ENCODE assay signal across 16 mouse cellular contexts in the genomic region with DNA sequence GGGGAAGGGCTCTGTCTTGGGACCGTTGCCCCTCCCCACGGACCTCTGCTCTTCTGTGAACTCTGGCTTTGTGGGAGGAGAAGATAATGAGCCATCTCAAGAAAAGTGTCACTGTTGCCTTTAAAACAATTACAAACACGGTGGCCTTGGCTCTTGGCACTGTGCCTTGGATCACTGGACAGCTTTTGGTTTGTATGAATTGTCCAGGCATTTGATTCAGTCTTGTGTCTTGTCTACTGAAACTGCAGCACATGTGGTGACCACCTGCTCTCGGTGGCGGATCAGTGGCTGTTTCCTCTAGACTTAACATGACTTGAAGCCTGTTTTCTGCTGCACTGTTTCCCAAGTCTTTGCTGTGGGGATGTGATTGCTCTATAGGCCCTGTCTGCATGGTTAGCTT. TPM values are rescaled to one million over a fixed set of nuclear protein-coding genes. Genes with fewer than 3 reads are reported as not detected.
DNase-seq lines count a peak whose midpoint lies in the region; ATAC-seq and TF ChIP-seq lines count a peak whose summit lies in the region.
"Had no signal": no experiment of that assay in that cellular context is flagged by ENCODE, and none has a peak within 500 bp of the region (broad histone marks: within the 10 kb centered on the region; RNA-seq: fewer than 3 reads in every experiment).

No protein-coding gene starts in this region.

- H3K9ac ChIP-seq in lung, embryonic 14.5 days = no peak overlapping the region
- H3K9ac ChIP-seq in embryonic facial prominence, embryonic 15.5 days = no peak overlapping the region
- no peak overlapping the region for H3K9ac ChIP-seq in intestine, embryonic 15.5 days
- no peak overlapping the region for H3K9ac ChIP-seq in forebrain, embryonic 12.5 days
- H3K9ac ChIP-seq: heart, embryonic 15.5 days; limb, embryonic 12.5 days; lung, embryonic 15.5 days had no signal

- no peaks in the 10 kb centered on the region for H3K4me1 ChIP-seq in lung, embryonic 14.5 days (ENCODE audit: insufficient read depth)
- H3K4me1 ChIP-seq in embryonic facial prominence, embryonic 15.5 days = 0 out of 2 replicates have a peak, but pooled peaks cover 8% of the 10 kb centered on the region
- H3K4me1 ChIP-seq in intestine, embryonic 15.5 days (replicated peaks) = no peaks in the 10 kb centered on the region
- H3K4me1 ChIP-seq in forebrain, embryonic 12.5 days = peaks cover 4% of the 10 kb centered on the region
- H3K4me1 ChIP-seq: megakaryocyte, embryonic 14.5 days had no signal

- H3K4me2 ChIP-seq in lung, embryonic 14.5 days = no peak overlapping the region
- no peak overlapping the region for H3K4me2 ChIP-seq in embryonic facial prominence, embryonic 15.5 days (replicated peaks)
- H3K4me2 ChIP-seq in intestine, embryonic 15.5 days (replicated peaks) = no peak overlapping the region
- H3K4me2 ChIP-seq in forebrain, embryonic 12.5 days = no peak overlapping the region
- H3K4me2 ChIP-seq: heart, embryonic 15.5 days; limb, embryonic 12.5 days; lung, embryonic 15.5 days had no signal

- H3K27me3 ChIP-seq in lung, embryonic 14.5 days (ENCODE audit: insufficient read depth, low read length) = no peaks in the 10 kb centered on the region
- no peaks in the 10 kb centered on the region for H3K27me3 ChIP-seq in embryonic facial prominence, embryonic 15.5 days
- H3K27me3 ChIP-seq in intestine, embryonic 15.5 days (replicated peaks) = no peaks in the 10 kb centered on the region
- H3K27me3 ChIP-seq in forebrain, embryonic 12.5 days = no peaks in the 10 kb centered on the region
- H3K27me3 ChIP-seq: heart, embryonic 15.5 days; limb, embryonic 12.5 days; lung, embryonic 15.5 days had no signal

- ATAC-seq in lung, embryonic 14.5 days (ENCODE audit: insufficient read depth) = no peak
- ATAC-seq in embryonic facial prominence, embryonic 15.5 days (ENCODE audit: insufficient number of reproducible peaks, low FRiP score, low TSS enrichment, low read depth) = 0 out of 2 replicates have a peak, but pooled peaks have one; percentile 32
- ATAC-seq in intestine, embryonic 15.5 days = no peak
- ATAC-seq in forebrain, embryonic 12.5 days (ENCODE audit: low FRiP score) = no peak
- ATAC-seq: forebrain, embryonic 16.5 days; inflammation-experienced regulatory T-cells, adult 6 months had no signal

- no peaks in the 10 kb centered on the region for H3K36me3 ChIP-seq in lung, embryonic 14.5 days (ENCODE audit: insufficient read depth)
- no peaks in the 10 kb centered on the region for H3K36me3 ChIP-seq in embryonic facial prominence, embryonic 15.5 days
- H3K36me3 ChIP-seq in intestine, embryonic 15.5 days = no peaks in the 10 kb centered on the region
- no peaks in the 10 kb centered on the region for H3K36me3 ChIP-seq in forebrain, embryonic 12.5 days (replicated peaks)
- H3K36me3 ChIP-seq: heart, embryonic 15.5 days; limb, embryonic 12.5 days; lung, embryonic 15.5 days had no signal

- no peak overlapping the region for H3K4me3 ChIP-seq in lung, embryonic 14.5 days (ENCODE audit: low read depth, low read length)
- H3K4me3 ChIP-seq in embryonic facial prominence, embryonic 15.5 days (replicated peaks) = no peak overlapping the region
- no peak overlapping the region for H3K4me3 ChIP-seq in intestine, embryonic 15.5 days (replicated peaks)
- no peak overlapping the region for H3K4me3 ChIP-seq in forebrain, embryonic 12.5 days (replicated peaks)
- H3K4me3 ChIP-seq: heart, embryonic 15.5 days; limb, embryonic 12.5 days; lung, embryonic 15.5 days; megakaryocyte, embryonic 14.5 days had no signal

- H3K9me3 ChIP-seq in lung, embryonic 14.5 days (ENCODE audit: low read depth, low read length) = no peaks in the 10 kb centered on the region
- no peaks in the 10 kb centered on the region for H3K9me3 ChIP-seq in embryonic facial prominence, embryonic 15.5 days (replicated peaks)
- no peaks in the 10 kb centered on the region for H3K9me3 ChIP-seq in intestine, embryonic 15.5 days
- peaks cover 3% of the 10 kb centered on the region; the same call in 1 of the 2 replicates for H3K9me3 ChIP-seq in forebrain, embryonic 12.5 days
- H3K9me3 ChIP-seq: heart, embryonic 15.5 days; limb, embryonic 12.5 days; lung, embryonic 15.5 days had no signal

- peak; percentile 49 to 59 for DNase-seq in cerebellum, postnatal 10 days
- no peak for DNase-seq in cerebellum, adult 11-12 months
- DNase-seq in lung, embryonic 14.5 days = peak; percentile 53
- DNase-seq in lung, postnatal 14 days = no peak
- DNase-seq in kidney, postnatal 36 days = no peak
- DNase-seq: cerebellum, adult 8-10 months had no signal

- TF ChIP-seq CTCF in lung, embryonic 14.5 days (IDR thresholded peaks at IDR 0.05; ENCODE audit: low read depth) = no peak

- H3K27ac ChIP-seq in lung, embryonic 14.5 days (ENCODE audit: low read depth) = no peak overlapping the region
- no peak overlapping the region; the same call in 1 of the 2 replicates for H3K27ac ChIP-seq in embryonic facial prominence, embryonic 15.5 days (replicated peaks)
- no peak overlapping the region for H3K27ac ChIP-seq in intestine, embryonic 15.5 days
- H3K27ac ChIP-seq in forebrain, embryonic 12.5 days = no peak overlapping the region
- H3K27ac ChIP-seq: heart, embryonic 15.5 days; limb, embryonic 12.5 days; lung, embryonic 15.5 days; stomach, postnatal 0 days had no signal

- 40% methylated on average over 5 of the region's 5 CpGs for WGBS in lung, embryonic 14.5 days
- WGBS in embryonic facial prominence, embryonic 15.5 days = 29% methylated on average over 5 of the region's 5 CpGs
- WGBS in intestine, embryonic 15.5 days = 68% methylated on average over 5 of the region's 5 CpGs
- WGBS in forebrain, embryonic 12.5 days = 77% methylated on average over 5 of the region's 5 CpGs

RNA-seq across cellular contexts. Expression of a gene that starts 44.1 kb away (rescaled TPM):
- 2.4 and 3.8 TPM in 2 replicates for polyA plus RNA-seq in lung, embryonic 14.5 days (2014; fragmentation: Nextera tagmentation; extraction: Ambion mirVana)
- 1.9 and 3.3 TPM in 2 replicates for polyA plus RNA-seq in embryonic facial prominence, embryonic 15.5 days (2015; fragmentation: Nextera tagmentation; extraction: Ambion mirVana)
- polyA plus RNA-seq in intestine, embryonic 15.5 days (2015; fragmentation: Nextera tagmentation; extraction: Ambion mirVana) = 1.6 and 1.9 TPM in 2 replicates
- polyA plus RNA-seq in forebrain, embryonic 12.5 days (2016; fragmentation: Nextera tagmentation; extraction: Ambion mirVana) = 0.63 and 2.3 TPM in 2 replicates

Comparison
In these comparisons a context has a peak if more than half of its experiments do, and no peak if none do; other contexts are left out.
1. DNase-seq: peak in cerebellum, postnatal 10 days (2 of 2) and lung, embryonic 14.5 days (single experiment); none in cerebellum, adult 11-12 months (single experiment), lung, postnatal 14 days (single experiment) and kidney, postnatal 36 days (0 of 2).